Mouse (Mus musculus) cortical plate, adult 2 months (tissue): Measurements from ENCODE around the gene BC030499.

ENCODE experiments used
- CTCF ChIP-seq: fragments of 200-500 bp; IDR thresholded peaks from 2 replicates; pipeline ENCODE4 v1.5.1; 2011; ENCODE audit warnings: mild to moderate bottlenecking, control low read depth, low read length; ENCODE audit not compliant: insufficient read depth; ENCODE audit errors: extremely low read depth
- POLR2A ChIP-seq: fragments of 200-500 bp; IDR thresholded peaks from 2 replicates; pipeline ENCODE4 v1.6.1; 2011; ENCODE audit warnings: mild to moderate bottlenecking, low read length, control low read depth; ENCODE audit not compliant: insufficient read depth; ENCODE audit errors: extremely low read depth

GRCm38 (mm10) chr11:78327634-78328511 is 37.2 kb downstream of the BC030499 start, which contains the start of gene Pigs:
- TF ChIP-seq POLR2A (peak; percentile 68; the same call in 1 of the 2 replicates), CTCF (no peak)
